Mouse (Mus musculus) right cerebral cortex, postnatal 14 days (tissue): ENCODE data around the gene Retreg1.

ENCODE experiments used
- DNase-seq: peaks from one replicate; pipeline ENCODE4 v3.0.0; 2022

Gene Retreg1

GRCm38 (mm10) chr15:25884416-25884958 is 41.5 kb downstream of the Retreg1 start:
- DNase-seq = no peak

DNA sequence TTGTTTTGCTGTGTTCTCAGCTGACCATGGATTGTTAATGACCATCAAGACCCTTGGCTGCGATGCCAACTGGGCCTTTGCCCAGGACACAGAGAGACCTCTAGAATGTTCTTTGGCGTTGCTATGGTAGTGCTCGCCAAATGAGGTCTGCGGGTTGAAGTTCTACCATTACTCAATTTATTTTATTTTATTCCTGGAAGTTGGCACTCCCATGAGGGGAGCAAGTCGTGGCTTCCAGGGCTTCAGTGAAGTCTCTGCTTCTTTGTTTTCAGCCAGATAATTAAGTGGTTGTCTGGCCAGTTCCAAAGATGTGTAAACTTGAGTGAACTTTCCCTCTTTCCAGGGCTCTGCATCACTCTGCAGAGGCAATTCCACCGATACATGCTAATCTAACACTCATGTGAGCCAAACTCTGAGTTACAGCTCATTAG is 43.6 kb downstream of the Retreg1 start:
- peak; percentile 44 for DNase-seq

GRCm38 (mm10) chr15:25889927-25890326 is 46.9 kb downstream of the Retreg1 start:
- DNase-seq = no peak

GRCm38 (mm10) chr15:25891556-25891955 is 48.6 kb downstream of the Retreg1 start:
- DNase-seq = no peak

DNA sequence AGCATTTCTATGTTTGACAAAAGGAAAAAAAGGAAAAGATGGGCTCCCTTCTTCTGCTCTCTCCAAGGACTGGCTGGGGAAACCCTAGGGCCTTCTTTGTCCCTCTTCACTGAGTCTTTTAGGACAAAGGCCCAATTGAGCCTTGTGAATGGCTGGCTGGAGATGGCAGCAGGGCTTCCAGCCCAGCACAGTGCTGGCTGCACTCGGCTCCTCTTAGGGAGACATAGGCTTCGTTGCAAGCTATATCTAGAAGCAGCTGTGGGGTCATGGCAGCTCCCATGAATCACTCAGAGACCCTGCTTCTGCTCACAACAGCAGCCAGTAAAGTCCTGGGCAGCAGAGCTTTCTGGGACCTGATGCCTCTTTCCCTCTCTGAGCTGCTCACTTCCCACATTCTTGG is 50.3 kb downstream of the Retreg1 start:
- no peak for DNase-seq

- no peak for DNase-seq
These were observed 53.8 kb downstream of the Retreg1 start for GRCm38 (mm10) chr15:25896783-25897182.

DNA sequence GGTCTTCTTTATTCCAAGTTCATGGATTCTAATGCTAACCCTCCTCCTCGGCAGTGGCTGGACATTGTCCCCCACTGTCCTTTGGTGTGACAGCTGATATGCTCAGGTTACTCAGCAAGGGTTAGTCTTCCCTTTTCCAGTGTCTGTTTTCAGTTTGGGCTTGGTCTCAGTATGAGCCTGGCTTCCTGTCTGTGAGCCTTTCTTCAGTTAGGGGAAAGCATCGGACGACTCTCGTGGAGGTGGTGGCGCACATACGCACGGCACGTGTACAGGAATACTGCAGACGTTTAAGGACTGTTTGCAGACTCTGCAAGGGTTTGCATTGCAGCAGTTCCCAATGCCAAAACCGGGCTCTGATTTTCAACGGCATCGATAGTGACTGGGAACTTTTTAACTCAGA is 54.6 kb downstream of the Retreg1 start:
- DNase-seq = no peak

- DNase-seq = no peak
These were observed 56.0 kb downstream of the Retreg1 start for GRCm38 (mm10) chr15:25899021-25899420.

DNA sequence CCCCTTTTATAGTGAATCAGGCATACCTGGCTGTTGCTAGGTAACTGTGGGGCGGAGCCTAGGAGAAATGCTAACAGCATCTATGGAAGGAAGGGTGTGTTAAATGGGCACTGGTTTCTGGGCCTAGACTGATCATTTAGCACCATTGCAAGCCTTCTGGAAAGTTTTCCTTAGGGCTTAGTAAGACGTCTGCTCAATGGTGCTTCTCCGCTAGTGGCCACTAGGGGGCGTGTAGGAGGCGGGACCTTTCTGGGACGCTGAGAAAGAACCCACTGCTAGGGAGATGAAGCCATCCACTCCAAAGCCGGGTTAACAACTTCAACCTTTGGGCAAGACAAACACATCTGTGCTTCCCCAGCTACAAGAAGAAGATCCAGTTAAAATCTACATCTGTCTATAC is 57.6 kb downstream of the Retreg1 start:
- peak; percentile 55 for DNase-seq

DNA sequence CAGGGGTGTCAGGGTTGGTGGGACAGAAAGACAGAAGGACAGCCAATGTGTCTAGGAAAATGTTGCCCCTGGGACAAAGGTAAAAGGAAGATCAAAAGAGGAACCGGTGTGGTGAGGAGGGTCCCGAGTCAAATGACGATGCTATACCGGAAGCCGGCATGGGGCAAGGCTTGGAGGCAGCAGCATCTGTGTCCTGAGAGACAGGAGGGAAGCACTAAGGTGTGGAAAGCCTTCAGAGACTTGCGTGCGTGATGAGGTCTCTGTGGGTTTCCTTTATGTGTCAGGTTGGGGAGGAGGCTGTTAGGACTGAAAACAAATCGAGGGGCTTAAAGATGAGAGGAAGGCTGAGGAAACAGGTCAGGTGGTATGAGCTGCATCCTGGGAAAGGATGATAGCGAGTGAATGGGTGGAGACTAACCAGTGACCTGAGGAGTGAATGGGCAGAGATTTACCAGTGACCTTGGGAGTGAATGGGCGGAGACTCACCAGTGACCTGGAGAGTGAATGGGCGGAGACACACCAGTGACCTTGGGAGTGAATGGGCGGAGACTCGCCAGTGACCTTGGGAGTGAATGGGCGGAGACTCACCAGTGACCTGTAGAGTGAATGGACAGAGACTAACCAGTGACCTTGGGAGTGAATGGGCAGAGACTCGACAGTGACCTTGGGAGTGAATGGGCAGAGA is 60.1 kb downstream of the Retreg1 start:
- DNase-seq = no peak

DNA sequence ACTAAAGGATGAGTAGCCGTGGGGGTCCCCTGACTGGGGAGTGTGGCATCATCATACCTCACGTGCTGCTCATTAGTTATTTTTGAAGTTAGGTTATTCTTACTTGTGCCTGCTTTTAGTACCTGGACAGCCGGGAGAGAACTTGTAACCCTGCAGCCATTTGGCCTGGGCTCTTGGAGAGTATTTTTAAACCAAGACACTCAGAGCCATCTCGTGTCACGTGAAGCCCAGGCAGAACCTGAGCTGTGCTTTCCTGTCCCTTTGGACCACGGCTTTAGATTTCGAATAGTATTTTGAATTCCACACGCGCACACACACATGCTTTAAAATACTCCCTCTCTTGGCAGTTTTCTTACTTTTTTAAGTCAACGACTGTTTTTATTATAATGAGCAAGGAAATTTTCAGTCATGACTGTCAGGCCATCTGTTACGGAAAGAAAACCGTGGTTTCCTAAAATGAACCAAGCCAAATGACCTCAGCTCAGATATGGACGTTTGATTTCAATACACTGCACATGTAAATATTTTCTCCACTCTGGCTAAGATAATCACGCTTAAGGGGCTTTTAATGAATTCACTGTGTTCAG is 61.5 kb downstream of the Retreg1 start:
- no peak for DNase-seq

- no peak for DNase-seq
These were observed 67.0 kb downstream of the Retreg1 start for GRCm38 (mm10) chr15:25909783-25910494.

- no peak for DNase-seq
These were observed 67.5 kb downstream of the Retreg1 start for GRCm38 (mm10) chr15:25910495-25910865.

- DNase-seq = no peak
These were observed 67.9 kb downstream of the Retreg1 start for GRCm38 (mm10) chr15:25910924-25911323.

GRCm38 (mm10) chr15:25912911-25913310 is 69.9 kb downstream of the Retreg1 start:
- DNase-seq = no peak

DNA sequence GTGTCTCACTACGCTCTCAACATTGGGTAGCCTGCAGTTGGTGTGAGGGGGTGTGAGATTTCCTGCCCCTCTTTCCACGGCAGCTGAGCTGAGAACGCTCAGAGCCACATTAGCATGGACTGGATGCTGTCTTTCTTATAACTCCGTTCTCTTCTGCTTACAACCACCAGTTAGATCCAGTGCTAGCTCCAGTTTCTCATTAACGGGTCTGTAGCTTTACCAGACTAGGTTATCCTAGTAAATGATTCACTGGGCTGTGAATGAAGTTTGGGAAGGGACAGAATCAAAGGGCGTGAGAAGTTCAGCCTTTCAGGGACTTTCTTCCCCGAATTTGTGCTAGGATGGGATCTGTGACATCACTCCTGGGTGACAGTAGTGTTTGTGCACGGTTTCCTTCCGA is 70.7 kb downstream of the Retreg1 start:
- DNase-seq = no peak

GRCm38 (mm10) chr15:25914160-25914559 is 71.2 kb downstream of the Retreg1 start:
- DNase-seq = no peak

DNA sequence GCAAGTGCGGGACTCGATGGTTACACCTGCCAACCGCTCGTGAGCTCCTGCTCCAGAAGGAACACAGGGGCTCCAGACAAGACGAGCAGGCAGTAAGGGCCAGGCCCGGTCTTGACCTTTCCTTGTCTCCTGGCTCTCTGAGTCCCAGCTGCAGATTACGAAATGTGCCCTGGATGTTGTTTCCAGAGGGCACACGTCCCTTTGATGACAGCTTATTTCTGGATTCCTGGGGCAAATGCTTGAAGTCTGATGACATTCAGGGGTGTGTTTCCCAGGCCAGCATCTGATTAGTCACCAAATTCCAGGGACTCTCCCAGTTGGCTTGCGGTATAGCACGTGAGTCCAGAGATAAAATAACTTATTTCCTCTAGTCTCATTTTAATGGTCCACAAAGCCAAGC is 72.0 kb downstream of the Retreg1 start:
- DNase-seq = no peak

DNA sequence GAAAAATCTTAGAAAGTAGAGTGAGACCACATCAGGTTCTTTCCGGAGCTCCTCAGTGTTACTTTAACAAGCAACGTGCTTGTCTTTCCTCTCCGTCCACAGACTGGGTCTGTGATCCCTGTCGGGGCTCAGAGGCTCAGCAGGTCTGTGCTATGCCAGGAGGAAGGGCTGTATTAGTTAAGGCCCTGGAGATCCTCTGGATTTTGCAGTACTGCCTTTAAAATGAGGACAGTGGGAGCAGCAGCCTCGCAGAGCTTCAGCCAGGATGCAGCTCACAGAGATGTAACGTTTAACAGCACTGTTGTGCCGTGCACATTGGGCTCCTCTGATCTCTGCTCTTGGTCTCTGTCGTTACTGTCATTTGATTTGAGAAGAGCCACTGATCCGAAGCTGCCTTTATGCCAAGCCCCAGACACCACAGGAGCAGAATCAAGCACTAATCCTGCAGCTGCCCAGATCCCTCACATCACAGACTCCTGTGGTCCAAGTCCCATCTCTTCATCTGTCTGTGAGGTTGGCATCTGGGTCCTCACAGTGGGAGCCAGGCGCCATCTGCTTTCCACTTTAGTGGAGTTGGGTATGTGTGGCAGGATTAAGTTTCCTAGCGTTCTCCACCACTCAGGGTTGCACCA is 72.7 kb downstream of the Retreg1 start:
- DNase-seq = no peak

DNA sequence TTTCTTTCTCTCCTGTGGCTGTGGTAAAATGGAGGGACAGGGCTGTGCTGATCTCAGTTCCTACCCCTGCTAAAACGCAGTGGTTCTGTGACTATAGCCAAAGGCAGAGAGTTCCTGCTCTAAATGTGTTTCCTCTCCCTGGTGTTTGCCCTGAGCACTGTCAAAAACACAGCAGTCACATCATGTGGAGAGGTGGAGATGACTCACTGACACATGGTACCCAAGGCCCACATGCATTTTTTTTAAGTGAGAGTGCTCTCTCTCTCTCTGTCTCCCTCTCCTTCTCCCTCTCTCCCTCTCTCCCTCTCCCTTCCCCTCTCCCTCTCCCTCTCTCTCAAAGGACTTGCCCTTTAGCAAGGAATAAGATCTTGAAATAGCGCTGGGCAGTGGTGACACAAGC is 73.3 kb downstream of the Retreg1 start:
- no peak for DNase-seq

GRCm38 (mm10) chr15:25918641-25919040 is 75.7 kb downstream of the Retreg1 start:
- DNase-seq = no peak

GRCm38 (mm10) chr15:25919995-25920394 is 77.0 kb downstream of the Retreg1 start:
- no peak for DNase-seq

DNA sequence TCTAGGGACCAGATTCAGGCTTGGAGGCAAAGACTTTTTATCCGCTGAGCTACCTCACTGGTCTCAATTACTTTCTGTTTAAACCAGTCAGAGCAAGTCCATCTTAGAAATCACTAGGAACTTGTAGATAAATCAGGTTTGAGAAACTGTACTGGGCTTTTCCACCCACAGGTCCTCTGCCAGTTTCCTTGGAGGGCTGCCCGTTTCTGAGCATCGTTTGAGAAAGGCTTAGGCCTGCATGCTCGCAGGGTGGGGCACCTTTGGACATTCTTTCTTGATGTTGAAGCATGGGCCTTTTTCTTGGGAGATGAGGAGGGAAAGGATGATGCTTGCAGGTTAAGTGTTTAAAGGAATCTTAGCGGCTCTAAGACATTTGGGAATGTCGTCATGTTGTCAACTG is 77.9 kb downstream of the Retreg1 start:
- no peak for DNase-seq

GRCm38 (mm10) chr15:25922007-25922406 is 79.0 kb downstream of the Retreg1 start:
- DNase-seq = no peak
